Mouse (Mus musculus) heart, postnatal 0 days (tissue): ENCODE measurements around the gene Abcc3.

Experiments used
- CTCF ChIP-seq: IDR thresholded peaks from 2 replicates; pipeline ENCODE4 v1.5.1; 2016; ENCODE audit warnings: antibody characterized with exemption, control low read depth, low read depth
- EP300 ChIP-seq: IDR thresholded peaks from 2 replicates; pipeline ENCODE4 v1.6.1; 2016; ENCODE audit warnings: antibody characterized with exemption, low read depth

DNA sequence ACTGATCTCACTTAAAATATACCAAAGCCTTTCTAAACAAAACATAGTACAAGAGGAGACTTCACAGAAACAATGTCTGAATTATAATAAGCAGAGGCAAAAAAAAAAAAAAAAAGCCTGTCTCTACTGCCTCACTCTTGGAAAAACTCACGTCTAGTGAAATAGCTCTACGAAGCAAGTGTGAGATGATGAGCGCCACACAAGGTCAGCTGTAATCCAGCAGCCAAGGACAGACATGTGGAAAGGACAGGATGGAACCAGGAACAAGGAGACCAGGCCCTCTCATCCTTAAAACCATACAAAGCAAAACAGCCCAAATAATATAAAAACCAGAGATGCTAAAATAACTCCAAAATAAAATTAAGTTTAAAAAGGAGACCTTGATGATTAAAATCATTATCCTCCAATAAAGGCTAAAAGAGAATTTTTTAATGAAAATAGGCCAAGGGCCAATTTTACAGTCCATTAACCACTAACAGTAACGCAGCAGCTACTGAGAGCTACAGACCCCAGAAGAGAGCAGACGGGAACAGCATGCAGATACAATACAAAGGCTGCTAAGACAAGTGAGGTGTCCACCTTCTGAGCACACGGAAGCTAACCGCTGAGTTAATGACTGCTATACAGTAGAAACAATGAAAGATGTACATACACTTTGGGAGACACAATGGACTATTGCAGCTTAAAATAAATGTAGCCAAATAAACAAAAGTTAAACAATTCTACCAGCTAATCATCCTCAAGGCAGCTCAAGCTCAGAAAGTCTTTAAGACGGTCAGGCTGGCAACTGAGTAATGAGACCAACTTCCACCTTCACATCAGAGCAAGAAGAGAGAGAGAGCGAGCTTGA, 97.6 kb downstream of the Abcc3 start:
- TF ChIP-seq CTCF (no peak), EP300 (no peak)
